21 mouse cellular contexts compared by ENCODE assay signal in genomic region chr1:141813315-141814158, GRCm38 (mm10).
A peak's percentile ranks its signal among the peaks of the same experiment; 100 is the strongest.
DNase-seq lines count a peak whose midpoint lies in the region; ATAC-seq and TF ChIP-seq lines count a peak whose summit lies in the region.
"Had no signal": no experiment of that assay in that cellular context is flagged by ENCODE, and none has a peak within 500 bp of the region (broad histone marks: within the 10 kb centered on the region; RNA-seq: fewer than 3 reads in every experiment).

No protein-coding gene starts in this region.

- H3K4me1 ChIP-seq in forebrain, embryonic 13.5 days: no peaks in the 10 kb centered on the region
- no peaks in the 10 kb centered on the region for H3K4me1 ChIP-seq in forebrain, embryonic 10.5 days
- no peaks in the 10 kb centered on the region for H3K4me1 ChIP-seq in forebrain, embryonic 16.5 days (replicated peaks; ENCODE audit: control insufficient read depth, insufficient read depth, low read length)
- H3K4me1 ChIP-seq: embryonic facial prominence, embryonic 12.5 days; heart, embryonic 12.5 days; hindbrain, embryonic 10.5 days; intestine, embryonic 15.5 days had no signal

- no peak overlapping the region for H3K9ac ChIP-seq in forebrain, embryonic 13.5 days
- no peak overlapping the region for H3K9ac ChIP-seq in forebrain, embryonic 16.5 days (replicated peaks; ENCODE audit: low read depth, low read length)
- H3K9ac ChIP-seq: embryonic facial prominence, embryonic 12.5 days; heart, embryonic 12.5 days; hindbrain, embryonic 14.5 days; intestine, embryonic 15.5 days had no signal

- H3K27me3 ChIP-seq in forebrain, embryonic 13.5 days: no peaks in the 10 kb centered on the region
- no peaks in the 10 kb centered on the region for H3K27me3 ChIP-seq in forebrain, embryonic 10.5 days (ENCODE audit: poor library complexity, severe bottlenecking)
- no peaks in the 10 kb centered on the region for H3K27me3 ChIP-seq in forebrain, embryonic 16.5 days (replicated peaks; ENCODE audit: control insufficient read depth, insufficient read depth, low read length)
- H3K27me3 ChIP-seq: embryonic facial prominence, embryonic 12.5 days; heart, embryonic 12.5 days; intestine, embryonic 15.5 days had no signal

- H3K36me3 ChIP-seq in forebrain, embryonic 13.5 days (ENCODE audit: poor library complexity, severe bottlenecking): no peaks in the 10 kb centered on the region
- no peaks in the 10 kb centered on the region for H3K36me3 ChIP-seq in forebrain, embryonic 10.5 days (replicated peaks)
- H3K36me3 ChIP-seq in forebrain, embryonic 16.5 days (ENCODE audit: control insufficient read depth, insufficient read depth): no peaks in the 10 kb centered on the region
- H3K36me3 ChIP-seq: embryonic facial prominence, embryonic 12.5 days; G1E; heart, embryonic 12.5 days; hindbrain, embryonic 10.5 days; intestine, embryonic 15.5 days had no signal

- no peak overlapping the region for H3K27ac ChIP-seq in forebrain, embryonic 13.5 days
- H3K27ac ChIP-seq in forebrain, embryonic 10.5 days: no peak overlapping the region
- peak overlapping the region; percentile 49 for H3K27ac ChIP-seq in layer of hippocampus, adult 2 months
- H3K27ac ChIP-seq in forebrain, embryonic 16.5 days (ENCODE audit: low read length): no peak overlapping the region
- H3K27ac ChIP-seq: embryonic facial prominence, embryonic 12.5 days; gastrocnemius, adult 2 months; hindbrain, embryonic 10.5 days; hindbrain, embryonic 14.5 days; intestine, embryonic 15.5 days had no signal

- H3K4me2 ChIP-seq in forebrain, embryonic 13.5 days: no peak overlapping the region
- H3K4me2 ChIP-seq in forebrain, embryonic 16.5 days (ENCODE audit: low read length): no peak overlapping the region
- H3K4me2 ChIP-seq: embryonic facial prominence, embryonic 12.5 days; heart, embryonic 12.5 days; hindbrain, embryonic 14.5 days; intestine, embryonic 15.5 days had no signal

- ATAC-seq in forebrain, embryonic 13.5 days: peak; percentile 41; the same call in 1 of the 2 replicates
- ATAC-seq in forebrain, embryonic 16.5 days: peak; percentile 66
- ATAC-seq: CD4-positive, CD25-positive, alpha-beta regulatory T cell, adult 4 months; intestine, embryonic 15.5 days had no signal

- no peaks in the 10 kb centered on the region for H3K9me3 ChIP-seq in forebrain, embryonic 13.5 days (replicated peaks)
- no peaks in the 10 kb centered on the region for H3K9me3 ChIP-seq in forebrain, embryonic 10.5 days
- no peaks in the 10 kb centered on the region for H3K9me3 ChIP-seq in forebrain, embryonic 16.5 days (ENCODE audit: control insufficient read depth, low read length)
- H3K9me3 ChIP-seq: embryonic facial prominence, embryonic 12.5 days; heart, embryonic 12.5 days; hindbrain, embryonic 10.5 days; intestine, embryonic 15.5 days had no signal

- 85% methylated on average over 1 of the region's 1 CpGs for WGBS in forebrain, embryonic 13.5 days
- WGBS in forebrain, embryonic 10.5 days: 87% methylated on average over 1 of the region's 1 CpGs
- WGBS in forebrain, embryonic 16.5 days: 73% methylated on average over 1 of the region's 1 CpGs

- TF ChIP-seq CTCF in layer of hippocampus, adult 2 months (conservative IDR thresholded peaks at IDR 0.05): no peak

- DNase-seq in forebrain, embryonic 10.5 days (ENCODE audit: extremely low spot score, low spot score): no peak
- DNase-seq in layer of hippocampus, adult 2 months (ENCODE audit: low spot score in 2 of 2): peak in 1 of 2 experiments; percentile 4
- no peak for DNase-seq in layer of hippocampus, adult 9-11 months
- DNase-seq in brain, adult 2 months (ENCODE audit: low read depth, low spot score): peak; percentile 69
- DNase-seq in kidney, postnatal 25 days: no peak
- DNase-seq in urinary bladder, postnatal 36 days (ENCODE audit: low spot score in 2 of 2): no peak
- DNase-seq: adrenal gland, adult 8-10 months; B cell, adult 2 months; cerebellum, adult 2 months; cerebellum, postnatal 10 days; gastrocnemius, adult 2 months; gastrocnemius, postnatal 25 days had no signal

- H3K4me3 ChIP-seq in forebrain, embryonic 13.5 days: no peak overlapping the region
- no peak overlapping the region for H3K4me3 ChIP-seq in forebrain, embryonic 10.5 days
- no peak overlapping the region for H3K4me3 ChIP-seq in layer of hippocampus, adult 2 months
- H3K4me3 ChIP-seq in forebrain, embryonic 16.5 days (replicated peaks; ENCODE audit: low read length): no peak overlapping the region
- H3K4me3 ChIP-seq: embryonic facial prominence, embryonic 12.5 days; gastrocnemius, adult 2 months; heart, embryonic 12.5 days; hindbrain, embryonic 10.5 days; intestine, embryonic 15.5 days had no signal
